Mouse (Mus musculus): Measurements from ENCODE around the gene Lypd5. TPM values are rescaled to one million over a fixed set of nuclear protein-coding genes. Genes with fewer than 3 reads are reported as not detected.
A peak's percentile ranks its signal among the peaks of the same experiment; 100 is the strongest.

Lypd5 gene
- polyA plus RNA-seq, 1 experiment from 2014 or later: not detected

GRCm38 (mm10) chr7:24356081-24356480 lies 7.1 kb downstream of the Lypd5 start:
- ATAC-seq (replicated peaks; ENCODE audit: low FRiP score, low read depth) (no peak), DNase-seq (ENCODE audit: low spot score) (no peak)
- no peaks in the 10 kb centered on the region for H3K36me3 ChIP-seq (ENCODE audit: insufficient read depth, low read length)
- WGBS: 67% methylated on average over 10 of the region's 10 CpGs
- no peaks in the 10 kb centered on the region for H3K4me1 ChIP-seq (replicated peaks; ENCODE audit: insufficient read depth, low read length)
- no peak for TF ChIP-seq CTCF (IDR thresholded peaks at IDR 0.05; ENCODE audit: low read depth)
- H3K4me2 ChIP-seq (ENCODE audit: low read length): no peak overlapping the region
- no peak overlapping the region for H3K9ac ChIP-seq (ENCODE audit: low read depth, low read length)
- no peaks in the 10 kb centered on the region for H3K9me3 ChIP-seq (replicated peaks; ENCODE audit: low read length)
- H3K4me3 ChIP-seq (replicated peaks; ENCODE audit: low read depth, low read length): no peak overlapping the region
- no peak overlapping the region for H3K27ac ChIP-seq
- no peaks in the 10 kb centered on the region for H3K27me3 ChIP-seq (ENCODE audit: insufficient read depth, low read length)

DNA sequence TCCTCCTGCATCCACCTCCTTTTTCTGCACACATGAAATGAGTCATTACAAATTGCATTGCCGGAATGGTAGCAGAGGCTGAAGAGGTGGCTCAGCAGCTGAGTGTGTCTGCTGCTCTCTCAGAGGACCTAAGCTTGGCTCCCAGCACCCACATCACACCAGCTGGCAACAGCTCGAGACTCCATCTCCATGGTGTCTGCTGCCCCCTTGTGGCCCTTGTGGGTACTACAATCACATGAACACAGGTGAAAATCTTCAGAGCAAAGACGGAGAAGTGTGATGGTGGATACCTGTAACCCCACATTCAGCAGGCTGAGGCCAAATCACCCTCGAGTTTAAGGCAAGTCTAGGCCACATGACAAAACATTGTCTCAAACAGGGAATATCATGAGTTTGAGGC lies 8.9 kb downstream of the Lypd5 start:
- Histone ChIP-seq H3K36me3 (ENCODE audit: insufficient read depth, low read length) (no peaks in the 10 kb centered on the region), H3K27ac (no peak overlapping the region), H3K4me1 (replicated peaks; ENCODE audit: insufficient read depth, low read length) (no peaks in the 10 kb centered on the region), H3K27me3 (ENCODE audit: insufficient read depth, low read length) (no peaks in the 10 kb centered on the region), H3K4me2 (ENCODE audit: low read length) (no peak overlapping the region), H3K9ac (ENCODE audit: low read depth, low read length) (no peak overlapping the region), H3K9me3 (replicated peaks; ENCODE audit: low read length) (no peaks in the 10 kb centered on the region), H3K4me3 (replicated peaks; ENCODE audit: low read depth, low read length) (no peak overlapping the region)
- 49% methylated on average over 4 of the region's 4 CpGs for WGBS
- no peak for DNase-seq (ENCODE audit: low spot score)
- no peak for ATAC-seq (replicated peaks; ENCODE audit: low FRiP score, low read depth)
- TF ChIP-seq CTCF (IDR thresholded peaks at IDR 0.05; ENCODE audit: low read depth): peak; percentile 48; the same call in 1 of the 2 replicates

- no peaks in the 10 kb centered on the region for H3K9me3 ChIP-seq (replicated peaks; ENCODE audit: low read length)
- no peak for TF ChIP-seq CTCF (IDR thresholded peaks at IDR 0.05; ENCODE audit: low read depth)
- no peak overlapping the region for H3K9ac ChIP-seq (ENCODE audit: low read depth, low read length)
- H3K4me3 ChIP-seq (replicated peaks; ENCODE audit: low read depth, low read length): no peak overlapping the region
- H3K4me1 ChIP-seq (replicated peaks; ENCODE audit: insufficient read depth, low read length): no peaks in the 10 kb centered on the region
- H3K27me3 ChIP-seq (ENCODE audit: insufficient read depth, low read length): no peaks in the 10 kb centered on the region
- ATAC-seq (replicated peaks; ENCODE audit: low FRiP score, low read depth): no peak; the same call in 1 of the 2 replicates
- H3K4me2 ChIP-seq (ENCODE audit: low read length): no peak overlapping the region
- DNase-seq (ENCODE audit: low spot score): peak; percentile 62
- no peaks in the 10 kb centered on the region for H3K36me3 ChIP-seq (ENCODE audit: insufficient read depth, low read length)
- WGBS: 20% methylated on average over 9 of the region's 9 CpGs
- no peak overlapping the region for H3K27ac ChIP-seq
Observed at GRCm38 (mm10) chr7:24359269-24359668, 10.3 kb downstream of the Lypd5 start.

GRCm38 (mm10) chr7:24361001-24361400 lies 12.0 kb downstream of the Lypd5 start:
- H3K9me3 ChIP-seq (replicated peaks; ENCODE audit: low read length): no peaks in the 10 kb centered on the region
- no peak for ATAC-seq (replicated peaks; ENCODE audit: low FRiP score, low read depth)
- H3K27me3 ChIP-seq (ENCODE audit: insufficient read depth, low read length): no peaks in the 10 kb centered on the region
- no peak overlapping the region for H3K4me3 ChIP-seq (replicated peaks; ENCODE audit: low read depth, low read length)
- no peaks in the 10 kb centered on the region for H3K36me3 ChIP-seq (ENCODE audit: insufficient read depth, low read length)
- H3K9ac ChIP-seq (ENCODE audit: low read depth, low read length): no peak overlapping the region
- 73% methylated on average over 4 of the region's 4 CpGs for WGBS
- TF ChIP-seq CTCF (IDR thresholded peaks at IDR 0.05; ENCODE audit: low read depth): peak; percentile 46
- no peak overlapping the region for H3K27ac ChIP-seq
- DNase-seq (ENCODE audit: low spot score): no peak
- H3K4me1 ChIP-seq (replicated peaks; ENCODE audit: insufficient read depth, low read length): no peaks in the 10 kb centered on the region
- no peak overlapping the region for H3K4me2 ChIP-seq (ENCODE audit: low read length)

DNA sequence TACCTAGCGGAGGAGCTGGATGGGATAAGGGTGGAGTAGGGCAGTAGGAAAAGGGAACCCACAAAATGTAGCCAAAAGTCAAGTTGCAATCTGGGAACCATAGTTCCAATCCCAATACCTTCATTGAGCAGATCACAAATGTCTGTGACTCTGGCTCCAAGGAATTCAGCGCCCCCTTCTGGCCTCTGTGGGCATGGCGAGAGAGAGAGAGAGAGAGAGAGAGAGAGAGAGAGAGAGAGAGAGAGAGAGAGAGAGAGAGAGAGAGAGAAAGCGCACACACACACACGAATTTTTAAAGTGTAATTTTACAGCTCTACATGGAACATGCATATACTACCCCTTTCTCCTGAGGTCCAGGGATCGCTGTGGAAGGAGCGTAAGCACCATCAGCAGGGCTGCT lies 14.2 kb downstream of the Lypd5 start:
- 23% methylated on average over 6 of the region's 7 CpGs for WGBS
- Histone ChIP-seq H3K4me1 (replicated peaks; ENCODE audit: insufficient read depth, low read length) (no peaks in the 10 kb centered on the region), H3K9ac (ENCODE audit: low read depth, low read length) (no peak overlapping the region), H3K36me3 (ENCODE audit: insufficient read depth, low read length) (no peaks in the 10 kb centered on the region), H3K4me3 (replicated peaks; ENCODE audit: low read depth, low read length) (no peak overlapping the region), H3K9me3 (replicated peaks; ENCODE audit: low read length) (no peaks in the 10 kb centered on the region), H3K4me2 (ENCODE audit: low read length) (no peak overlapping the region), H3K27me3 (ENCODE audit: insufficient read depth, low read length) (no peaks in the 10 kb centered on the region), H3K27ac (no peak overlapping the region)
- ATAC-seq (replicated peaks; ENCODE audit: low FRiP score, low read depth) (no peak), DNase-seq (ENCODE audit: low spot score) (no peak)
- TF ChIP-seq CTCF (IDR thresholded peaks at IDR 0.05; ENCODE audit: low read depth): peak; percentile 58

- 18% methylated on average over 10 of the region's 10 CpGs for WGBS
- TF ChIP-seq CTCF (IDR thresholded peaks at IDR 0.05; ENCODE audit: low read depth): peak; percentile 91
- peak; percentile 47; the same call in 1 of the 2 replicates for ATAC-seq (replicated peaks; ENCODE audit: low FRiP score, low read depth)
Observed at GRCm38 (mm10) chr7:24364827-24365226, 15.8 kb downstream of the Lypd5 start.

More at GRCm38 (mm10) chr7:24364827-24365226, 15.8 kb downstream of the Lypd5 start:
- H3K9ac ChIP-seq (ENCODE audit: low read depth, low read length): no peak overlapping the region
- peak; percentile 87 for DNase-seq (ENCODE audit: low spot score)
- H3K36me3 ChIP-seq (ENCODE audit: insufficient read depth, low read length): no peaks in the 10 kb centered on the region
- no peaks in the 10 kb centered on the region for H3K4me1 ChIP-seq (replicated peaks; ENCODE audit: insufficient read depth, low read length)
- H3K27me3 ChIP-seq (ENCODE audit: insufficient read depth, low read length): no peaks in the 10 kb centered on the region
- no peak overlapping the region for H3K4me3 ChIP-seq (replicated peaks; ENCODE audit: low read depth, low read length)
- no peak overlapping the region for H3K4me2 ChIP-seq (ENCODE audit: low read length)
- H3K9me3 ChIP-seq (replicated peaks; ENCODE audit: low read length): no peaks in the 10 kb centered on the region
- H3K27ac ChIP-seq: no peak overlapping the region

All from kidney, postnatal 0 days (tissue).